Mouse (Mus musculus) MEL (cell line): ENCODE results near the gene Gm10642. TPM values are rescaled to one million over a fixed set of nuclear protein-coding genes. Genes with fewer than 3 reads are reported as not detected.

Experiments
- DNase-seq: peaks from one replicate; pipeline ENCODE4 v3.0.0; 2011; ENCODE audit warnings: low read depth, low spot score
- H3K27ac ChIP-seq: 2 replicates; pipeline ENCODE4 v1.5.1; 2012; ENCODE audit warnings: low read depth, mild to moderate bottlenecking, control low read depth, low read length, moderate library complexity; ENCODE audit not compliant: control insufficient read depth
- H3K27me3 ChIP-seq, 2 experiments: fragments of 150-350 bp in 1 of 2; sonication (generic) in 1 of 2; 2 replicates each; pipeline ENCODE4 v1.6.1; 2012; ENCODE audit warnings: low read length in 2 of 2, mild to moderate bottlenecking in 2 of 2, improper control_type of control experiment in 1 of 2, moderate library complexity in 1 of 2; ENCODE audit not compliant: insufficient read depth in 2 of 2, control insufficient read depth in 1 of 2
- H3K36me3 ChIP-seq, 2 experiments: 2 replicates each; pipeline ENCODE4 v1.6.1; 2012 to 2014; ENCODE audit warnings: low read length in 2 of 2, improper control_type of control experiment in 1 of 2, inconsistent platforms in 1 of 2, mild to moderate bottlenecking in 1 of 2; ENCODE audit not compliant: insufficient read depth in 2 of 2, control insufficient read depth in 1 of 2
- H3K4me1 ChIP-seq, 2 experiments: fragments of 150-350 bp in 1 of 2; sonication (generic) in 1 of 2; 2 replicates each; pipeline ENCODE4 v1.6.1; 2012; ENCODE audit warnings: low read length in 2 of 2, improper control_type of control experiment in 1 of 2, mild to moderate bottlenecking in 1 of 2; ENCODE audit not compliant: insufficient read depth in 2 of 2, control insufficient read depth in 1 of 2
- H3K4me3 ChIP-seq, 2 experiments: fragments of 150-350 bp in 1 of 2; sonication (generic) in 1 of 2; 2 replicates each; pipeline ENCODE4 v1.5.1; 2012; ENCODE audit warnings: low read depth in 2 of 2, low read length in 2 of 2, mild to moderate bottlenecking in 2 of 2, moderate library complexity in 2 of 2, control low read depth in 1 of 2, improper control_type of control experiment in 1 of 2; ENCODE audit not compliant: control insufficient read depth in 1 of 2, insufficient read depth in 1 of 2
- H3K79me2 ChIP-seq: 2 replicates; pipeline ENCODE4 v1.6.1; 2012; ENCODE audit warnings: mild to moderate bottlenecking, low read length, moderate library complexity; ENCODE audit not compliant: control insufficient read depth, poor library complexity, insufficient read depth
- H3K9ac ChIP-seq: 2 replicates; pipeline ENCODE4 v1.6.1; 2012; ENCODE audit warnings: low read depth, mild to moderate bottlenecking, control low read depth, low read length, moderate library complexity; ENCODE audit not compliant: control insufficient read depth, poor library complexity, severe bottlenecking
- H3K9me3 ChIP-seq: fragments of 150-350 bp; sonication (generic); replicated peaks from 2 replicates; pipeline ENCODE4 v1.6.1; 2012; ENCODE audit warnings: mild to moderate bottlenecking, low read length, improper control_type of control experiment, moderate library complexity; ENCODE audit not compliant: insufficient read depth
- BHLHE40 ChIP-seq: IDR thresholded peaks from 2 replicates; pipeline ENCODE4 v1.6.1; 2012; ENCODE audit warnings: low read depth, mild to moderate bottlenecking, inconsistent platforms, low read length, improper control_type of control experiment, borderline replicate concordance
- CHD2 ChIP-seq: IDR thresholded peaks from 2 replicates; pipeline ENCODE4 v1.6.1; 2011; ENCODE audit warnings: low read length, improper control_type of control experiment
- CTCF ChIP-seq, 3 experiments: IDR thresholded peaks in 2 of 3; conservative IDR thresholded peaks in 1 of 3; 2 replicates each; pipeline ENCODE4 v1.5.1; 2011 to 2012; ENCODE audit warnings: low read length in 3 of 3, low read depth in 2 of 3, mild to moderate bottlenecking in 2 of 3, improper control_type of control experiment in 1 of 3, inconsistent platforms in 1 of 3, mixed read lengths in 1 of 3, moderate library complexity in 1 of 3; ENCODE audit not compliant: control insufficient read depth in 1 of 3, insufficient read depth in 1 of 3, poor library complexity in 1 of 3, severe bottlenecking in 1 of 3
- E2F4 ChIP-seq: IDR thresholded peaks from 2 replicates; pipeline ENCODE4 v1.6.1; 2011; ENCODE audit warnings: low read depth, low read length, improper control_type of control experiment, borderline replicate concordance
- ELF1 ChIP-seq: IDR thresholded peaks from 2 replicates; pipeline ENCODE4 v1.6.1; 2014; ENCODE audit warnings: low read depth, mild to moderate bottlenecking, inconsistent platforms, low read length, improper control_type of control experiment, moderate library complexity
- EP300 ChIP-seq, 2 experiments: IDR thresholded peaks; 2 replicates each; pipeline ENCODE4 v1.6.1; 2011; ENCODE audit warnings: improper control_type of control experiment in 2 of 2, low read length in 2 of 2, low read depth in 1 of 2, mild to moderate bottlenecking in 1 of 2
- GABPA ChIP-seq: IDR thresholded peaks from 2 replicates; pipeline ENCODE4 v1.6.1; 2012; ENCODE audit warnings: low read depth, mild to moderate bottlenecking, inconsistent platforms, low read length, improper control_type of control experiment, moderate library complexity
- GATA1 ChIP-seq: IDR thresholded peaks from 2 replicates; pipeline ENCODE4 v1.6.1; 2011; ENCODE audit warnings: low read depth, low read length, improper control_type of control experiment
- HCFC1 ChIP-seq: IDR thresholded peaks from 2 replicates; pipeline ENCODE4 v1.6.1; 2012; ENCODE audit warnings: low read depth, mild to moderate bottlenecking, inconsistent platforms, low read length, improper control_type of control experiment, moderate library complexity
- KAT2A ChIP-seq: conservative IDR thresholded peaks from 2 replicates; pipeline ENCODE4 v1.6.1; 2012; ENCODE audit warnings: low read depth, low read length, improper control_type of control experiment, inconsistent platforms
- MAFK ChIP-seq: IDR thresholded peaks from 2 replicates; pipeline ENCODE4 v1.6.1; 2011; ENCODE audit warnings: low read depth, mild to moderate bottlenecking, low read length, improper control_type of control experiment, borderline replicate concordance
- MAX ChIP-seq: IDR thresholded peaks from 2 replicates; pipeline ENCODE4 v1.6.1; 2011; ENCODE audit warnings: low read length, improper control_type of control experiment
- MEF2A ChIP-seq: IDR thresholded peaks from 2 replicates; pipeline ENCODE4 v1.6.1; 2014; ENCODE audit warnings: low read depth, mild to moderate bottlenecking, inconsistent platforms, low read length, improper control_type of control experiment; ENCODE audit not compliant: poor library complexity, insufficient replicate concordance, severe bottlenecking; ENCODE audit errors: extremely low read depth
- MYB ChIP-seq: IDR thresholded peaks from 2 replicates; pipeline ENCODE4 v1.6.1; 2011; ENCODE audit warnings: mild to moderate bottlenecking, low read depth, low read length, improper control_type of control experiment
- NELFE ChIP-seq: IDR thresholded peaks from 2 replicates; pipeline ENCODE4 v1.6.1; 2011; ENCODE audit warnings: low read depth, low read length, improper control_type of control experiment
- NRF1 ChIP-seq: IDR thresholded peaks from 2 replicates; pipeline ENCODE4 v1.6.1; 2014; ENCODE audit warnings: low read depth, mild to moderate bottlenecking, inconsistent platforms, low read length, improper control_type of control experiment, moderate library complexity; ENCODE audit not compliant: poor library complexity, insufficient read depth, severe bottlenecking
- POLR2A ChIP-seq, 2 experiments: IDR thresholded peaks; 2 replicates each; pipeline ENCODE4 v1.6.1; 2011 to 2012; ENCODE audit warnings: low read length in 2 of 2, mild to moderate bottlenecking in 2 of 2, control low read depth in 1 of 2, improper control_type of control experiment in 1 of 2, low read depth in 1 of 2, moderate library complexity in 1 of 2; ENCODE audit not compliant: control insufficient read depth in 1 of 2, insufficient read depth in 1 of 2, poor library complexity in 1 of 2
- POLR2AphosphoS2 ChIP-seq: IDR thresholded peaks from 2 replicates; pipeline ENCODE4 v1.6.1; 2011; ENCODE audit warnings: low read length, improper control_type of control experiment
- RCOR1 ChIP-seq: IDR thresholded peaks from 2 replicates; pipeline ENCODE4 v1.6.1; 2012; ENCODE audit warnings: low read depth, mild to moderate bottlenecking, inconsistent platforms, low read length, improper control_type of control experiment
- SIN3A ChIP-seq: IDR thresholded peaks from 2 replicates; pipeline ENCODE4 v1.6.1; 2012; ENCODE audit warnings: low read length, improper control_type of control experiment, inconsistent platforms
- SMC3 ChIP-seq: IDR thresholded peaks from 2 replicates; pipeline ENCODE4 v1.6.1; 2011; ENCODE audit warnings: low read depth, low read length, improper control_type of control experiment
- TAL1 ChIP-seq: IDR thresholded peaks from 2 replicates; pipeline ENCODE4 v1.6.1; 2012; ENCODE audit warnings: mild to moderate bottlenecking, inconsistent platforms, low read length, moderate library complexity, mixed read lengths
- TBP ChIP-seq: IDR thresholded peaks from 2 replicates; pipeline ENCODE4 v1.8.0; 2011; ENCODE audit warnings: low read depth, low read length, improper control_type of control experiment
- TCF12 ChIP-seq: IDR thresholded peaks from 2 replicates; pipeline ENCODE4 v1.6.1; 2014; ENCODE audit warnings: low read depth, mild to moderate bottlenecking, inconsistent platforms, low read length, improper control_type of control experiment, moderate library complexity
- UBTF ChIP-seq: IDR thresholded peaks from 2 replicates; pipeline ENCODE4 v1.6.1; 2012; ENCODE audit warnings: low read depth, mild to moderate bottlenecking, inconsistent platforms, low read length, improper control_type of control experiment, moderate library complexity, borderline replicate concordance; ENCODE audit not compliant: insufficient read depth
- USF1 ChIP-seq: IDR thresholded peaks from 2 replicates; pipeline ENCODE4 v1.6.1; 2014; ENCODE audit warnings: low read depth, mild to moderate bottlenecking, inconsistent platforms, low read length, improper control_type of control experiment, moderate library complexity
- ZC3H11A ChIP-seq: IDR thresholded peaks from 2 replicates; pipeline ENCODE4 v1.6.1; 2012; ENCODE audit warnings: low read depth, mild to moderate bottlenecking, inconsistent platforms, low read length, improper control_type of control experiment
- ZKSCAN1 ChIP-seq: IDR thresholded peaks from 2 replicates; pipeline ENCODE4 v1.6.1; 2012; ENCODE audit warnings: low read depth, mild to moderate bottlenecking, inconsistent platforms, low read length, improper control_type of control experiment, moderate library complexity
- ZNF384 ChIP-seq: IDR thresholded peaks from 2 replicates; pipeline ENCODE4 v1.6.1; 2012; ENCODE audit warnings: low read depth, mild to moderate bottlenecking, inconsistent platforms, low read length, improper control_type of control experiment
- polyA plus RNA-seq, 2 experiments: library from polyadenylated mRNA; stranded (reverse) in 1 of 2; unstranded in 1 of 2; fragments of >175 nt in 1 of 2; fragments of >200 nt in 1 of 2; gene quantifications; 2 replicates each; pipeline versions ENCODE4 v1.2.1 to v1.2.4; 2012; ENCODE audit warnings: low replicate concordance in 2 of 2, low read depth in 1 of 2; ENCODE audit not compliant: insufficient read length in 2 of 2, insufficient read depth in 1 of 2, missing spikeins in 1 of 2
- total RNA-seq: library from RNA; depleted of rRNA; stranded (reverse); fragments of 300-350 nt; gene quantifications from 2 replicates; pipeline ENCODE4 v1.2.3, GENCODE M21; 2012

Gm10642 gene
- total and polyA plus RNA-seq, 3 experiments: 1.3 TPM; not detected in 1

GRCm38 (mm10) chr9:70679132-70680091, 23.4 kb downstream of the Gm10642 start (continued):
- TF ChIP-seq TAL1: no peak
- TF ChIP-seq SMC3: no peak

GRCm38 (mm10) chr9:70682202-70682601, 26.2 kb downstream of the Gm10642 start:
- DNase-seq: no peak
- H3K9me3 ChIP-seq: no peaks in the 10 kb centered on the region
- H3K79me2 ChIP-seq: peaks cover 62% of the 10 kb centered on the region
- H3K4me1 ChIP-seq: peaks cover 10 to 40% of the 10 kb centered on the region in 2 experiments
- H3K27me3 ChIP-seq: no peaks in the 10 kb centered on the region
- H3K36me3 ChIP-seq: peaks cover 2 to 54% of the 10 kb centered on the region in 2 experiments
- no peak overlapping the region; the same call in 1 of the 2 replicates for H3K27ac ChIP-seq
- TF ChIP-seq GABPA (no peak), EP300 (IDR thresholded peaks at IDR 0.05; ENCODE audit: low read depth in 1 of 2, low read length in 2 of 2) (0 out of 4 replicates have a peak, but pooled peaks of 1 of the 2 experiments have one; percentile 9), GATA1 (peak; percentile 49; the same call in 1 of the 2 replicates), SMC3 (no peak), ZKSCAN1 (no peak), POLR2AphosphoS2 (no peak), NELFE (no peak), CTCF (IDR thresholded peaks at IDR 0.05 in 2 of 3, conservative IDR thresholded peaks at IDR 0.05 in 1 of 3; ENCODE audit: control insufficient read depth in 1 of 3, insufficient read depth in 1 of 3, low read depth in 2 of 3, low read length in 3 of 3, poor library complexity in 1 of 3, severe bottlenecking in 1 of 3) (no peak), BHLHE40 (no peak), CHD2 (no peak), HCFC1 (no peak), MAX (no peak), TAL1 (no peak), ZC3H11A (no peak), NRF1 (no peak), MEF2A (no peak), MYB (no peak), KAT2A (no peak), POLR2A (IDR thresholded peaks at IDR 0.05; ENCODE audit: control insufficient read depth in 1 of 2, insufficient read depth in 1 of 2, low read depth in 1 of 2, low read length in 2 of 2, poor library complexity in 1 of 2) (no peak), E2F4 (no peak), MAFK (no peak), SIN3A (peak; percentile 58), TCF12 (no peak), RCOR1 (no peak), UBTF (no peak), TBP (no peak), USF1 (no peak), ZNF384 (peak; percentile 89), ELF1 (no peak)
- H3K4me3 ChIP-seq: peak overlapping the region in 1 of 2 experiments; percentile 99; a peak in 1 of 4 replicates
- peak overlapping the region; percentile 16; the same call in 1 of the 2 replicates for H3K9ac ChIP-seq
